Mouse (Mus musculus): ENCODE results near the gene Fbxl12.
"Not testable (repeated sequence)": the region's sequence is repeated elsewhere in the genome, so short reads cannot be mapped to it uniquely, and the experiment has no call there.

The Fbxl12 gene

GRCm38 (mm10) chr9:20651602-20652259 is 7.2 kb upstream of the Fbxl12 start, which contains the start of gene Pin1:
TSS of gene Pin1 (plus strand) at chr9:20652095.
- DNase-seq = peak; percentile 100

- DNase-seq = no peak
Observed at GRCm38 (mm10) chr9:20645121-20645520, 554 bp upstream of the Fbxl12 start.

- DNase-seq = no peak
Observed at GRCm38 (mm10) chr9:20643781-20644180, 786 bp downstream of the Fbxl12 start.

- DNase-seq = peak; percentile 73
Observed at GRCm38 (mm10) chr9:20642896-20643466, 1.6 kb downstream of the Fbxl12 start.

- DNase-seq = peak; percentile 67
Observed at GRCm38 (mm10) chr9:20642101-20642895, 2.3 kb downstream of the Fbxl12 start, which contains the start of gene Ubl5. TSS of gene Ubl5 (plus strand) at chr9:20642878.

GRCm38 (mm10) chr9:20641501-20641900 is 3.1 kb downstream of the Fbxl12 start:
- DNase-seq = no peak

- DNase-seq = no peak
Observed at GRCm38 (mm10) chr9:20639486-20639885, 5.1 kb downstream of the Fbxl12 start.

- DNase-seq = peak; percentile 12
Observed at GRCm38 (mm10) chr9:20638552-20638951, 6.0 kb downstream of the Fbxl12 start.

GRCm38 (mm10) chr9:20636790-20637189 is 7.8 kb downstream of the Fbxl12 start:
- DNase-seq = no peak

GRCm38 (mm10) chr9:20636256-20636655 is 8.3 kb downstream of the Fbxl12 start:
- no peak for DNase-seq

GRCm38 (mm10) chr9:20635676-20636075 is 8.9 kb downstream of the Fbxl12 start:
- DNase-seq = not testable (repeated sequence)

GRCm38 (mm10) chr9:20631332-20631731 is 13.2 kb downstream of the Fbxl12 start:
- DNase-seq = no peak

- DNase-seq = no peak
Observed at GRCm38 (mm10) chr9:20616685-20617084, 27.9 kb downstream of the Fbxl12 start.

- no peak for DNase-seq
Observed at GRCm38 (mm10) chr9:20611976-20612375, 32.6 kb downstream of the Fbxl12 start.

GRCm38 (mm10) chr9:20609831-20610464 is 34.6 kb downstream of the Fbxl12 start:
- DNase-seq = no peak

GRCm38 (mm10) chr9:20607100-20607974 is 37.2 kb downstream of the Fbxl12 start:
- peak; percentile 90 for DNase-seq

GRCm38 (mm10) chr9:20606269-20606668 is 38.3 kb downstream of the Fbxl12 start:
- DNase-seq = no peak

GRCm38 (mm10) chr9:20601270-20601669 is 43.3 kb downstream of the Fbxl12 start:
- no peak for DNase-seq

GRCm38 (mm10) chr9:20581175-20581634 is 63.4 kb downstream of the Fbxl12 start, which contains the start of gene Zfp846:
TSS of gene Zfp846 (plus strand) at chr9:20581291.
- peak; percentile 100 for DNase-seq

- DNase-seq = no peak
Observed at GRCm38 (mm10) chr9:20576591-20576990, 68.0 kb downstream of the Fbxl12 start.

- DNase-seq = no peak
Observed at GRCm38 (mm10) chr9:20571060-20571459, 73.5 kb downstream of the Fbxl12 start.

Measured in cerebellum, adult 9-11 months (tissue).